Mouse (Mus musculus): Measurements from ENCODE around the gene Smap2.

GRCm38 (mm10) chr4:121016928-121017657 is at the start of gene Smap2:
- TF ChIP-seq POLR2A (IDR thresholded peaks at IDR 0.05; ENCODE audit: insufficient read depth, low read depth, low read length) = peak; percentile 85
- TF ChIP-seq CTCF (IDR thresholded peaks at IDR 0.05) = peak; percentile 87
- TF ChIP-seq EP300 (IDR thresholded peaks at IDR 0.05; ENCODE audit: insufficient read depth, low read depth, low read length) = 0 out of 2 replicates have a peak, but pooled peaks have one; percentile 37

All from heart, adult 2 months (tissue).